Mouse (Mus musculus): ENCODE measurements around the gene Itgb6. TPM values are rescaled to one million over a fixed set of nuclear protein-coding genes. Genes with fewer than 3 reads are reported as not detected.

Itgb6 gene
- polyA plus RNA-seq, 1 experiment from 2014 or later: 10.1 TPM

GRCm38 (mm10) chr2:60549851-60550250 lies 172.6 kb downstream of the Itgb6 start:
- no peak overlapping the region for H3K4me2 ChIP-seq
- peaks cover 10% of the 10 kb centered on the region; the same call in 1 of the 2 replicates for H3K4me1 ChIP-seq
- no peaks in the 10 kb centered on the region for H3K9me3 ChIP-seq
- no peak for ATAC-seq (ENCODE audit: insufficient read depth, low FRiP score, low read depth)
- no peaks in the 10 kb centered on the region for H3K36me3 ChIP-seq
- no peaks in the 10 kb centered on the region for H3K27me3 ChIP-seq (replicated peaks)
- no peak overlapping the region for H3K4me3 ChIP-seq (replicated peaks)
- H3K27ac ChIP-seq: no peak overlapping the region
- WGBS: 75% methylated on average over 2 of the region's 2 CpGs
- H3K9ac ChIP-seq: no peak overlapping the region

Other genes starting within 250 kb of the Itgb6 start
- 1.7 and 1.9 TPM in 2 replicates for gene Pla2r1, start 169.3 kb downstream of the Itgb6 start, polyA plus RNA-seq (2015; fragmentation: Nextera tagmentation; extraction: Ambion mirVana)
- gene Rbms1, start 240.5 kb upstream of the Itgb6 start, polyA plus RNA-seq (2015; fragmentation: Nextera tagmentation; extraction: Ambion mirVana): 122 and 130 TPM in 2 replicates